In genomic region chr1:192841094-192841813, GRCm38 (mm10) we compare ENCODE assay signal across 20 mouse cellular contexts. TPM values are rescaled to one million over a fixed set of nuclear protein-coding genes. Genes with fewer than 3 reads are reported as not detected.
DNase-seq lines count a peak whose midpoint lies in the region; ATAC-seq and TF ChIP-seq lines count a peak whose summit lies in the region.
"Had no signal": no experiment of that assay in that cellular context is flagged by ENCODE, and none has a peak within 500 bp of the region (broad histone marks: within the 10 kb centered on the region; RNA-seq: fewer than 3 reads in every experiment).

No protein-coding gene starts in this region.

- no peaks in the 10 kb centered on the region for H3K4me1 ChIP-seq in heart, postnatal 0 days (ENCODE audit: control insufficient read depth, insufficient read depth)
- peaks cover 7% of the 10 kb centered on the region; the same call in 1 of the 2 replicates for H3K4me1 ChIP-seq in intestine, embryonic 15.5 days (replicated peaks)
- H3K4me1 ChIP-seq: forebrain, embryonic 13.5 days had no signal

- no peak overlapping the region for H3K9ac ChIP-seq in heart, postnatal 0 days (replicated peaks; ENCODE audit: low read depth, low read length)
- no peak overlapping the region for H3K9ac ChIP-seq in intestine, embryonic 15.5 days
- H3K9ac ChIP-seq: forebrain, embryonic 13.5 days; liver, embryonic 14.5 days had no signal

- DNase-seq in heart, postnatal 0 days (ENCODE audit: low spot score): peak; percentile 43
- no peak for DNase-seq in heart, postnatal 25 days (ENCODE audit: low spot score)
- peak; percentile 9 to 14 for DNase-seq in spleen, postnatal 36 days (ENCODE audit: low spot score in 2 of 2)
- DNase-seq in spleen, postnatal 10 days (ENCODE audit: low spot score in 2 of 2): no peak
- peak; percentile 31 for DNase-seq in splenic B cell, adult 2 months (ENCODE audit: low read depth, low spot score)
- DNase-seq in adrenal gland, postnatal 14 days: no peak
- no peak for DNase-seq in cerebellum, adult 9-10 months
- DNase-seq: adrenal gland, postnatal 25 days; cerebellum, postnatal 14 days; heart, adult 2 months; heart, postnatal 36 days; kidney, postnatal 10 days; right cerebral cortex, adult 18-20 months; thymus, postnatal 36 days had no signal

- H3K9me3 ChIP-seq in heart, postnatal 0 days (replicated peaks; ENCODE audit: control insufficient read depth, low read length): no peaks in the 10 kb centered on the region
- H3K9me3 ChIP-seq in intestine, embryonic 15.5 days: no peaks in the 10 kb centered on the region
- H3K9me3 ChIP-seq: forebrain, embryonic 13.5 days had no signal

- WGBS in heart, postnatal 0 days: 52% methylated on average over 9 of the region's 9 CpGs
- 49% methylated on average over 9 of the region's 9 CpGs for WGBS in intestine, embryonic 15.5 days

- no peak for TF ChIP-seq CTCF in heart, postnatal 0 days (IDR thresholded peaks at IDR 0.05; ENCODE audit: low read depth)

- intact Hi-C loops in heart, postnatal 25 days (cut with DNase I): no loop called here

- H3K27me3 ChIP-seq in heart, postnatal 0 days (ENCODE audit: control insufficient read depth, insufficient read depth, low read length): peaks cover 4% of the 10 kb centered on the region; the same call in 1 of the 2 replicates
- H3K27me3 ChIP-seq in intestine, embryonic 15.5 days (replicated peaks): no peaks in the 10 kb centered on the region; the same call in 1 of the 2 replicates
- no peaks in the 10 kb centered on the region for H3K27me3 ChIP-seq in splenic B cell, adult 2 months (ENCODE audit: control insufficient read depth, insufficient read depth, low read length, poor library complexity, severe bottlenecking)
- H3K27me3 ChIP-seq: forebrain, embryonic 13.5 days had no signal

- no peak; the same call in 1 of the 2 replicates for ATAC-seq in heart, postnatal 0 days (ENCODE audit: insufficient read depth, low read depth)
- peak; percentile 65 for ATAC-seq in intestine, embryonic 15.5 days
- ATAC-seq: forebrain, embryonic 13.5 days had no signal

- no peak for TF ChIP-seq EP300 in heart, postnatal 0 days (IDR thresholded peaks at IDR 0.05; ENCODE audit: low read depth)

- H3K36me3 ChIP-seq in heart, postnatal 0 days (replicated peaks; ENCODE audit: control insufficient read depth, insufficient read depth, low read length): 0 out of 2 replicates have a peak, but pooled peaks cover 5% of the 10 kb centered on the region
- H3K36me3 ChIP-seq in intestine, embryonic 15.5 days: peaks cover 7% of the 10 kb centered on the region; the same call in 1 of the 2 replicates
- H3K36me3 ChIP-seq in splenic B cell, adult 2 months (ENCODE audit: control insufficient read depth, insufficient read depth, low read length, poor library complexity, severe bottlenecking): no peaks in the 10 kb centered on the region
- H3K36me3 ChIP-seq: G1E had no signal

- H3K4me3 ChIP-seq in heart, postnatal 0 days (ENCODE audit: low read depth, low read length): no peak overlapping the region
- no peak overlapping the region for H3K4me3 ChIP-seq in intestine, embryonic 15.5 days (replicated peaks)
- H3K4me3 ChIP-seq: forebrain, embryonic 13.5 days; gastrocnemius, adult 2 months; heart, adult 2 months had no signal

- 0 out of 2 replicates have a peak overlapping the region, but pooled peaks have one; percentile 22 for H3K27ac ChIP-seq in heart, postnatal 0 days (ENCODE audit: low read depth)
- peak overlapping the region; percentile 58; the same call in 1 of the 2 replicates for H3K27ac ChIP-seq in intestine, embryonic 15.5 days
- H3K27ac ChIP-seq: forebrain, embryonic 13.5 days; gastrocnemius, adult 2 months; heart, adult 2 months; liver, embryonic 14.5 days had no signal

- no peak overlapping the region for H3K4me2 ChIP-seq in heart, postnatal 0 days (ENCODE audit: low read depth, low read length)
- H3K4me2 ChIP-seq in intestine, embryonic 15.5 days (replicated peaks): no peak overlapping the region
- H3K4me2 ChIP-seq: forebrain, embryonic 13.5 days had no signal

RNA-seq across cellular contexts. Expression of gene Sertad4, which starts 14.3 kb away (rescaled TPM):
- 2.3 and 4.0 TPM in 2 replicates for total RNA-seq in heart, postnatal 0 days (2014; rRNA removed; ENCODE audit: low replicate concordance)
- polyA plus RNA-seq in heart, postnatal 0 days (2015; fragmentation: Nextera tagmentation; extraction: Ambion mirVana): 5.0 and 5.5 TPM in 2 replicates
- total RNA-seq in heart, postnatal 25 days (2021): 1 to 10 TPM; 3.9 to 5.7 TPM
- polyA plus RNA-seq in intestine, embryonic 15.5 days (2015; fragmentation: Nextera tagmentation; extraction: Ambion mirVana): 12.8 and 14.2 TPM in 2 replicates
- 5.9 and 6.6 TPM in 2 replicates for total RNA-seq in adrenal gland, postnatal 14 days (2021)
- total RNA-seq: neutrophil, adult 5-6 weeks had no signal
- polyA plus RNA-seq: G1E had no signal

Comparison
In these comparisons a context has a peak if more than half of its experiments do, and no peak if none do; other contexts are left out.
1. DNase-seq: peak in heart, postnatal 0 days (single experiment), spleen, postnatal 36 days (2 of 2) and splenic B cell, adult 2 months (single experiment); none in heart, postnatal 25 days (single experiment), spleen, postnatal 10 days (0 of 2), adrenal gland, postnatal 14 days (single experiment) and cerebellum, adult 9-10 months (single experiment).